Mouse (Mus musculus) spleen, adult 12 weeks (tissue): Measurements from ENCODE around the gene Ypel3.
"Not testable (repeated sequence)": the region's sequence is repeated elsewhere in the genome, so short reads cannot be mapped to it uniquely, and the experiment has no call there.

Source experiments
- DNase-seq: peaks from one replicate; pipeline ENCODE4 v3.0.0; 2022; ENCODE audit warnings: low spot score

Ypel3 gene

GRCm38 (mm10) chr7:126776598-126777057, at the start of gene Ypel3:
TSS of gene Ypel3 (plus strand) at chr7:126776955.
- peak; percentile 88 for DNase-seq

GRCm38 (mm10) chr7:126730256-126730789, 46.4 kb upstream of the Ypel3 start:
- DNase-seq: not testable (repeated sequence)

GRCm38 (mm10) chr7:126736122-126736521, 40.6 kb upstream of the Ypel3 start:
- no peak for DNase-seq

GRCm38 (mm10) chr7:126739551-126739950, 37.2 kb upstream of the Ypel3 start:
- DNase-seq: no peak

- DNase-seq: no peak
These were observed 36.5 kb upstream of the Ypel3 start for GRCm38 (mm10) chr7:126740132-126740735.

GRCm38 (mm10) chr7:126740977-126741376, 35.8 kb upstream of the Ypel3 start:
- DNase-seq: no peak

GRCm38 (mm10) chr7:126741452-126741851, 35.3 kb upstream of the Ypel3 start:
- DNase-seq: no peak

- no peak for DNase-seq
These were observed 34.7 kb upstream of the Ypel3 start for GRCm38 (mm10) chr7:126741964-126742482.

GRCm38 (mm10) chr7:126746066-126746465, 30.7 kb upstream of the Ypel3 start:
- DNase-seq: no peak

GRCm38 (mm10) chr7:126746798-126747197, 30.0 kb upstream of the Ypel3 start:
- DNase-seq: no peak

GRCm38 (mm10) chr7:126748824-126749223, 27.9 kb upstream of the Ypel3 start:
- no peak for DNase-seq

- DNase-seq: no peak
These were observed 27.0 kb upstream of the Ypel3 start for GRCm38 (mm10) chr7:126749582-126750343.

GRCm38 (mm10) chr7:126754866-126755265, 21.9 kb upstream of the Ypel3 start:
- peak; percentile 67 for DNase-seq

GRCm38 (mm10) chr7:126758539-126758938, 18.2 kb upstream of the Ypel3 start:
- no peak for DNase-seq

GRCm38 (mm10) chr7:126759050-126759671, 17.6 kb upstream of the Ypel3 start, which contains the start of gene Mapk3:
TSS of gene Mapk3 (plus strand) at chr7:126759601.
- peak; percentile 87 for DNase-seq

GRCm38 (mm10) chr7:126759672-126760390, 16.9 kb upstream of the Ypel3 start:
- no peak for DNase-seq

- DNase-seq: no peak
These were observed 16.4 kb upstream of the Ypel3 start for GRCm38 (mm10) chr7:126760391-126760802.

GRCm38 (mm10) chr7:126760956-126761355, 15.8 kb upstream of the Ypel3 start:
- DNase-seq: no peak

- no peak for DNase-seq
These were observed 15.2 kb upstream of the Ypel3 start for GRCm38 (mm10) chr7:126761529-126762067.

GRCm38 (mm10) chr7:126762471-126763008, 14.2 kb upstream of the Ypel3 start:
- no peak for DNase-seq

- no peak for DNase-seq
These were observed 11.2 kb upstream of the Ypel3 start for GRCm38 (mm10) chr7:126765540-126765939.
